Mouse (Mus musculus): ENCODE results near the gene Pycr2. TPM values are rescaled to one million over a fixed set of nuclear protein-coding genes. Genes with fewer than 3 reads are reported as not detected.
"Not testable (repeated sequence)": the region's sequence is repeated elsewhere in the genome, so short reads cannot be mapped to it uniquely, and the experiment has no call there.

Gene Pycr2
- polyA plus RNA-seq, 1 experiment from 2014 or later = 103 TPM

DNA sequence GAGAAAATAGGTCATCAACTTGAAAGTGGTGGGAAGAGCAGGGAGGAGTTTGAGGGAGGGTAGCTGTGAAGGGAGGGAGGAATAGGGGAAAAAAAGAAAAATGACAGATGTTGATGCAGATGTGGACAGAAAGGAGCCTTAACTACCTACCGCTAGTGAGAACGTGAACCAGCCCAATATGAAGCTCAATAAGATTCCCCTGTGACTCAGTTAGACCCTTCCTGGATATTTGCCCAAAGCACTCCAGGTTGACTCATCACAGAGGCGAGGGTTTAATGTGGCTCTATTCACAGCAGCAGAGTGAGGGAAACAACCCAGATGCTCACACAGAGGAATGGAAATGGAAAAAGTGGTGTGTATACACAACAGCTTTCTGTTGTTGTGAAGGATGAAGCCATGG, 27.0 kb downstream of the Pycr2 start:
- Histone ChIP-seq H3K27me3 (ENCODE audit: control insufficient read depth, insufficient read depth, low read length) (peaks cover 27% of the 10 kb centered on the region), H3K4me3 (ENCODE audit: low read length) (no peak overlapping the region), H3K9me3 (ENCODE audit: control insufficient read depth, low read length) (no peaks in the 10 kb centered on the region), H3K4me2 (replicated peaks; ENCODE audit: low read depth, low read length) (no peak overlapping the region), H3K36me3 (ENCODE audit: control insufficient read depth, insufficient read depth, low read length) (no peaks in the 10 kb centered on the region), H3K9ac (ENCODE audit: low read depth, low read length) (no peak overlapping the region), H3K4me1 (ENCODE audit: control insufficient read depth, insufficient read depth, low read length) (no peaks in the 10 kb centered on the region), H3K27ac (ENCODE audit: low read depth, low read length) (no peak overlapping the region)
- 75% methylated on average over 3 of the region's 3 CpGs for WGBS
- ATAC-seq (ENCODE audit: low FRiP score, low TSS enrichment) = no peak

DNA sequence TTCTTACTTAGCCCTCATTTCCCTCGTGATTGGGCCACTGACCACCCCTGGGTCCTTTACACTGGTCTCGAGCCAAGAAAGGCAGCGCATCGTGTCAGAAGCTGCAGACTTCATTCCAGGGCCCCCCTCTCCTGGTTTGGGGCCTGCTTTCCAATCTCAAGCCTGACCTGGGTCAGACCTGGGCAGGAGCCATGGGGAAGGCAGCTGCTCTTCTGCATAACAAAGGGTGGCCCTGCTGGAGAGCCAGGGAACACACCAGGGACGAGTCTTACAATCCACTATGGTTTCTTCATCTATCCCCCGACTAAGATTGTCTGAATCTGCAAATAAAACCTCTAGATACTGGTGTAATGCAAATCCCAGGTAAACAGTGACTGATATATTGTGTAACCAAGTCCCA, 29.6 kb downstream of the Pycr2 start:
- no peak overlapping the region for H3K9ac ChIP-seq (ENCODE audit: low read depth, low read length)
- no peak overlapping the region for H3K27ac ChIP-seq (ENCODE audit: low read depth, low read length)
- no peak overlapping the region for H3K4me3 ChIP-seq (ENCODE audit: low read length)
- no peaks in the 10 kb centered on the region for H3K36me3 ChIP-seq (ENCODE audit: control insufficient read depth, insufficient read depth, low read length)
- H3K4me1 ChIP-seq (ENCODE audit: control insufficient read depth, insufficient read depth, low read length) = no peaks in the 10 kb centered on the region
- WGBS = 23% methylated on average over 6 of the region's 6 CpGs
- no peak for ATAC-seq (ENCODE audit: low FRiP score, low TSS enrichment)
- no peaks in the 10 kb centered on the region for H3K9me3 ChIP-seq (ENCODE audit: control insufficient read depth, low read length)
- H3K4me2 ChIP-seq (replicated peaks; ENCODE audit: low read depth, low read length) = no peak overlapping the region
- peaks cover 39% of the 10 kb centered on the region for H3K27me3 ChIP-seq (ENCODE audit: control insufficient read depth, insufficient read depth, low read length)

DNA sequence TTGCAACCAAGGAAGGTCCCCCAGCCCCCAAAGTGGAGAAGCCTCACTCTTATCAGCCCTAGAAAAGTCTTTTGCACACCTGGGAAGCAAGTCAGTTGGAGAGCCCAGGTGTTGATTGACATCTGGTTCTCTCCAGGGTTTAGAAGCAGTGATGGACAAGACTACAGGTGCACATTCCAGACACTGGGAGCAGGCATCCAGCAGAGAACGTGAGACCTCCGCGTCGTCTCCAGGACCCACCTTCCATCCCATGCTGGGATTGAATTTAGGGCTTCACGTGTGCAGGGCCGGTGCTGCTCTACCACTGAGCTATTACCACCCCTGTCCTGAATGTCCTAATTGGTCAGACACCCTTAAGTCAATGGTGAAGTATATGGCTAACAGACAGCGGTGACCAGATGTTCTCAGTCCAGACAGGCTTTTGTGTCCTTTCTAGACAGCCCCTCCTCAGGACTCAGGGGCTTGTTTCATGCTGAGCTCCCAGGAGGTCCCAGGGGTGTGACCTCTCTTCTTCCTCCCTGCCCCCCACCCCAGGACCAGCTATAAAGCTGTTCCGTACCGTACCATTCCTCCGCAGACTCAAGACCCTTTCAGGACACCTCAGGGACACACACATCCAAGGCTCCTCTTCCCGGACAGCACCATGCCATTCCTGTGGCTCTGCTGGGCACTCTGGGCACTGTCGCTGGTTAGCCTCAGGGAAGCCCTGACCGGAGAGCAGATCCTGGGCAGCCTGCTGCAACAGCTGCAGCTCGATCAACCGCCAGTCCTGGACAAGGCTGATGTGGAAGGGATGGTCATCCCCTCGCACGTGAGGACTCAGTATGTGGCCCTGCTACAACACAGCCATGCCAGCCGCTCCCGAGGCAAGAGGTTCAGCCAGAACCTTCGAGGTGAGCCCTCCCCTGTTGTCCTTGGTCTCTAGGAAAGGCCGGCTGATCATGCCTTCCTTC, 30.6 kb downstream of the Pycr2 start, which contains the start of gene Lefty1:
Gene Lefty1 (plus strand): TSS at position 556 of the 953 bp plus-strand sequence.
- Histone ChIP-seq H3K9me3 (ENCODE audit: control insufficient read depth, low read length) (no peaks in the 10 kb centered on the region), H3K4me3 (ENCODE audit: low read length) (no peak within 1 kb of the TSS), H3K9ac (ENCODE audit: low read depth, low read length) (no peak within 1 kb of the TSS), H3K4me1 (ENCODE audit: control insufficient read depth, insufficient read depth, low read length) (no peaks in the 10 kb centered on the region), H3K27ac (ENCODE audit: low read depth, low read length) (no peak within 1 kb of the TSS), H3K27me3 (ENCODE audit: control insufficient read depth, insufficient read depth, low read length) (peaks cover 39% of the 10 kb centered on the region), H3K4me2 (replicated peaks; ENCODE audit: low read depth, low read length) (no peak within 1 kb of the TSS), H3K36me3 (ENCODE audit: control insufficient read depth, insufficient read depth, low read length) (no peaks in the 10 kb centered on the region)
- WGBS = 9% methylated on average over 21 of the region's 21 CpGs
- ATAC-seq (ENCODE audit: low FRiP score, low TSS enrichment) = no peak

DNA sequence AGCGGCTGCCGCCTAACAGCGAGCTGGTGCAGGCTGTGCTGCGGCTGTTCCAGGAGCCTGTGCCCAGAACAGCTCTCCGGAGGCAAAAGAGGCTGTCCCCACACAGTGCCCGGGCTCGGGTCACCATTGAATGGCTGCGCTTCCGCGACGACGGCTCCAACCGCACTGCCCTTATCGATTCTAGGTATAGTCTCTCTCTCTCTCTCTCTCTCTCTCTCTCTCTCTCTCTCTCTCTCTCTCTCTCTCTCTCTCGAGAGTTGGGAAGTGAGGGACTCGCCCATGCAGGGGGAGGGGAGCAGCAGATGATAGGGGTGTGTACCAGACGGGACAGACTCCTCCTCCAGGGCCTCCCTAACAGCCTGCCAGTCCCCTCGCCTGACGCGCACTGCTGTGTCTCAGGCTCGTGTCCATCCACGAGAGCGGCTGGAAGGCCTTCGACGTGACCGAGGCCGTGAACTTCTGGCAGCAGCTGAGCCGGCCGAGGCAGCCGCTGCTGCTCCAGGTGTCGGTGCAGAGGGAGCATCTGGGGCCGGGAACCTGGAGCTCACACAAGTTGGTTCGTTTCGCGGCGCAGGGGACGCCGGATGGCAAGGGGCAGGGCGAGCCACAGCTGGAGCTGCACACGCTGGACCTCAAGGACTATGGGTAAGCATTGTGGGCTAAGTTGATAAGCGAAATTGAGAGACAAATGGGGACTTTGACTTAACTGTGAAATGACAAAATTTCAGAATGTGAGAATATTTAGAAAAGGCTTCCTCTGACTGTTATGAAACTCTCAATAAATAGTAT, 32.7 kb downstream of the Pycr2 start:
- H3K4me1 ChIP-seq (ENCODE audit: control insufficient read depth, insufficient read depth, low read length); H3K9me3 ChIP-seq (ENCODE audit: control insufficient read depth, low read length); H3K27ac ChIP-seq (ENCODE audit: low read depth, low read length); H3K36me3 ChIP-seq (ENCODE audit: control insufficient read depth, insufficient read depth, low read length): not testable (repeated sequence)
- Histone ChIP-seq H3K9ac (ENCODE audit: low read depth, low read length) (0 out of 2 replicates have a peak overlapping the region, but pooled peaks have one; percentile 18), H3K27me3 (ENCODE audit: control insufficient read depth, insufficient read depth, low read length) (peaks cover 46% of the 10 kb centered on the region), H3K4me2 (replicated peaks; ENCODE audit: low read depth, low read length) (peak overlapping the region; percentile 37), H3K4me3 (ENCODE audit: low read length) (peak overlapping the region; percentile 26)
- peak; percentile 86 for ATAC-seq (ENCODE audit: low FRiP score, low TSS enrichment)
- 3% methylated on average over 33 of the region's 41 CpGs for WGBS

DNA sequence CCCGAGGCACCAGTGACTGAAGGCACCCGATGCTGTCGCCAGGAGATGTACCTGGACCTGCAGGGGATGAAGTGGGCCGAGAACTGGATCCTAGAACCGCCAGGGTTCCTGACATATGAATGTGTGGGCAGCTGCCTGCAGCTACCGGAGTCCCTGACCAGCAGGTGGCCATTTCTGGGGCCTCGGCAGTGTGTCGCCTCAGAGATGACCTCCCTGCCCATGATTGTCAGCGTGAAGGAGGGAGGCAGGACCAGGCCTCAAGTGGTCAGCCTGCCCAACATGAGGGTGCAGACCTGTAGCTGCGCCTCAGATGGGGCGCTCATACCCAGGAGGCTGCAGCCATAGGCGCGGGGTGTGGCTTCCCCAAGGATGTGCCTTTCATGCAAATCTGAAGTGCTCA, 33.5 kb downstream of the Pycr2 start:
- H3K4me2 ChIP-seq (replicated peaks; ENCODE audit: low read depth, low read length); H3K36me3 ChIP-seq (ENCODE audit: control insufficient read depth, insufficient read depth, low read length); H3K9me3 ChIP-seq (ENCODE audit: control insufficient read depth, low read length); H3K27ac ChIP-seq (ENCODE audit: low read depth, low read length); H3K4me3 ChIP-seq (ENCODE audit: low read length); ATAC-seq (ENCODE audit: low FRiP score, low TSS enrichment); H3K9ac ChIP-seq (ENCODE audit: low read depth, low read length); H3K4me1 ChIP-seq (ENCODE audit: control insufficient read depth, insufficient read depth, low read length): not testable (repeated sequence)
- 25% methylated on average over 13 of the region's 13 CpGs for WGBS
- peaks cover 46% of the 10 kb centered on the region for H3K27me3 ChIP-seq (ENCODE audit: control insufficient read depth, insufficient read depth, low read length)

DNA sequence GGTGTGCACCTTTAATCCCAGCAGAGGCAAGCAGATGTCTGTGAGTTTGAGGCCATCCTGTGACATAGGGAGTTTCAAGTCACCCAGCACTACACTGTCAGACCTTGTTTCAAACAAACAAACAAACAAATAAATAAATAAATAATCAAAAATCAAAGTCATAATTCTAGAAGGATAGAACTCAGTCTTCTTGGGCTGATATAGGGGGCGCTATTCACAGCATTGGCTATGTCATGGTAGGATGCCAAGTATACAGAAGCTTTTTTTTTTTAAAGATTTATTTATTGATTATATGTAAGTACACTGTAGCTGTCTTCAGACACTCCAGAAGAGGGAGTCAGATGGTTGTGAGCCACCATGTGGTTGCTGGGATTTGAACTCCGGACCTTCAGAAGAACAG, 34.7 kb downstream of the Pycr2 start:
- not testable (repeated sequence) for H3K9ac ChIP-seq (ENCODE audit: low read depth, low read length); H3K36me3 ChIP-seq (ENCODE audit: control insufficient read depth, insufficient read depth, low read length); H3K27ac ChIP-seq (ENCODE audit: low read depth, low read length); H3K4me3 ChIP-seq (ENCODE audit: low read length); H3K9me3 ChIP-seq (ENCODE audit: control insufficient read depth, low read length); ATAC-seq (ENCODE audit: low FRiP score, low TSS enrichment); H3K4me2 ChIP-seq (replicated peaks; ENCODE audit: low read depth, low read length)
- 0 out of 2 replicates have a peak, but pooled peaks cover 11% of the 10 kb centered on the region for H3K4me1 ChIP-seq (ENCODE audit: control insufficient read depth, insufficient read depth, low read length)
- H3K27me3 ChIP-seq (ENCODE audit: control insufficient read depth, insufficient read depth, low read length) = peaks cover 46% of the 10 kb centered on the region
- WGBS = 82% methylated on average over 2 of the region's 2 CpGs

DNA sequence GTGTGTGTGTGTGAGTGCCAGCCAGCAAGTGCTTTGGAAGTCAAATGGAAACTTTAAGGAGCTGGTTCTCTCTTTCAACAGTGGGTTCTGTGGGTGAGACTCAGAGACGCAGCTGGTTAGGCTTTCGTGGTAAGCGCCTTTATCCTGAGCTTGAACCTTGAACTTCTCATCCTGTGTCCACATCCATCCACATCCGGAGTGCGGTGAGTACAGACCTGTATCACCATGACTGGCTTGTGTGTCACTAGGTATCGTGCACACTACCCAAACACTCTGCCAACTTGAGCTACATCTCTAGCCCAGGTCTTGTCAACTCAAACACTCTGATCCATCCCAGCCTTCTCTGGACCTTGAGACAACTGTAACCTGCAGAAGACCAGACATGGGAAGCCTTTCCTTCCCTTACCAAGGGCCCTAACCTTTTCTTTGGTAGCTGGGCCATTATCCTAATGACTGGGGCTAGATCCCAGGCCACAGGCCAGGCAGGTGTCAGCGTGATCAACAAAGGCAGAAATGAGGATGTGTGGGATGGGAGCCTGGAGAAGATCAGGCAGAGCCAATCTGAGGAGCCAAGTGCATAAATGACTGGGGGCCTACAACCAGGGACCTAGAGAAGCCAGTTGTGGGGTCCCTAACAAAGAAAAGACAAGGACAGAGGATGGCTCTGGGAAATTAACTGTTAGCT, 36.8 kb downstream of the Pycr2 start:
- no peaks in the 10 kb centered on the region for H3K36me3 ChIP-seq (ENCODE audit: control insufficient read depth, insufficient read depth, low read length)
- peaks cover 16% of the 10 kb centered on the region; the same call in 1 of the 2 replicates for H3K4me1 ChIP-seq (ENCODE audit: control insufficient read depth, insufficient read depth, low read length)
- no peaks in the 10 kb centered on the region for H3K9me3 ChIP-seq (ENCODE audit: control insufficient read depth, low read length)
- H3K27ac ChIP-seq (ENCODE audit: low read depth, low read length) = no peak overlapping the region
- H3K4me2 ChIP-seq (replicated peaks; ENCODE audit: low read depth, low read length) = no peak overlapping the region
- no peak overlapping the region for H3K9ac ChIP-seq (ENCODE audit: low read depth, low read length)
- peaks cover 25% of the 10 kb centered on the region for H3K27me3 ChIP-seq (ENCODE audit: control insufficient read depth, insufficient read depth, low read length)
- H3K4me3 ChIP-seq (ENCODE audit: low read length) = no peak overlapping the region
- ATAC-seq (ENCODE audit: low FRiP score, low TSS enrichment) = no peak
- 77% methylated on average over 7 of the region's 7 CpGs for WGBS

DNA sequence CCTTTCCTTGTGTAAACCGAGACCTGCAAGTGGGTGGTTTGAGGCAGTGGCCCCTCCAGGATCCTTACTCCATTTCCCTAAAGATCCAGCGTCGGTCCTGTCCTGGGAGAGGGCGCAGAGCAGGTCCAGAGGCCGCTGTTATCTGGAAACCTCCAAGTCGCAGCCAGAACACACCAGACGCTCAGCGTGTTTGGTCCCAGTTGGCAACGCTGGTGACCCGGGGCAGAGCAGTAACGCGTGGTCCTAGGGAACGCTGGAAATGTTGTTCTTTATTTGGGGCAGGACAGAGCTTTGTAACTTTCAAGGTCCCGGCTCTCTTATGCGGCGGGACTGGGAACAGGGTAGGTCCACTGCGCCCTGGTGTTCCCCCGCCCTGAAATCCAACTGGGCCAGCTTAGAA, 37.6 kb downstream of the Pycr2 start:
- WGBS = 3% methylated on average over 18 of the region's 18 CpGs
- Histone ChIP-seq H3K27ac (ENCODE audit: low read depth, low read length) (no peak overlapping the region), H3K9me3 (ENCODE audit: control insufficient read depth, low read length) (no peaks in the 10 kb centered on the region), H3K4me3 (ENCODE audit: low read length) (peak overlapping the region; percentile 84), H3K36me3 (ENCODE audit: control insufficient read depth, insufficient read depth, low read length) (no peaks in the 10 kb centered on the region), H3K9ac (ENCODE audit: low read depth, low read length) (peak overlapping the region; percentile 75), H3K27me3 (ENCODE audit: control insufficient read depth, insufficient read depth, low read length) (peaks cover 22% of the 10 kb centered on the region; the same call in 1 of the 2 replicates), H3K4me1 (ENCODE audit: control insufficient read depth, insufficient read depth, low read length) (peaks cover 18% of the 10 kb centered on the region; the same call in 1 of the 2 replicates), H3K4me2 (replicated peaks; ENCODE audit: low read depth, low read length) (peak overlapping the region; percentile 93)
- ATAC-seq (ENCODE audit: low FRiP score, low TSS enrichment) = peak; percentile 6; the same call in 1 of the 2 replicates
